Mouse (Mus musculus) adrenal gland, postnatal 36 days (tissue): Measurements from ENCODE around the gene Ccdc141. TPM values are rescaled to one million over a fixed set of nuclear protein-coding genes. Genes with fewer than 3 reads are reported as not detected.

Experiments
- DNase-seq, 2 experiments: peaks; one replicate each; pipeline ENCODE4 v3.0.0; 2021; ENCODE audit warnings: mixed read lengths in 1 of 2
- long read RNA-seq, 2 experiments: library from polyadenylated mRNA; stranded (forward); transcript quantifications; one replicate each; pipeline ENCODE4 v2.0.0; 2021; ENCODE audit warnings: borderline sequencing depth in 2 of 2
- total RNA-seq, 2 experiments: library from RNA; stranded (reverse); gene quantifications; 2 replicates each; pipeline ENCODE4 v1.2.3; 2021

Ccdc141 gene
- total RNA-seq: 1 to 10 TPM; 6.2 to 7.6 TPM
- long read RNA-seq, experiment 1, partial matches to known transcripts: 1 of 1 reads
- long read RNA-seq, experiment 1, other reads (novel, unspliced or antisense): 0 of 1 reads
- long read RNA-seq, experiment 2: 0 reads

DNA sequence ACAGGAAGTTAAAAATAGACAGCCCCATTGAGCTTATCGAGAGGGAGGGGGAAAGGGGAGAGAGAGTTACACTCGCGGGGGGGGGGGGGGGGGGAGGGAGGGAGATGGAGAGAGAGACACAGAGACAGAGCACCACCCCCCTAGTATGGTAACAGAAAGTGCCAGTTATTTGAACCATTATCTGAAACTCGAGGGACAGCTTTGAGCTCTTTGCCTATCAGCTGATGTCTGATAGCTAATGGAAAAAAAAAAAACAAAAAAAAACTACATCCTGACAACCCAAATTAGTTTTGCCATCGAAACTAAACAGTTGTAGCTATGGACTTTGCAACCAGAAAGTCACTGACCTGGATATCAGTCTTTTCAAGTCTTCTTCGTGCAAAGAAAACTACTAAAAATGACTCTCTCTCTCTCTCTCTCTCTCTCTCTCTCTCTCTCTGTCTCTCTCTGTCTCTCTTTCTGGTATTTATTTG lies at the start of gene Ccdc141:
Gene Ccdc141 (minus strand): TSS at position 4 of the 473 bp plus-strand sequence.
- no peak for DNase-seq

DNA sequence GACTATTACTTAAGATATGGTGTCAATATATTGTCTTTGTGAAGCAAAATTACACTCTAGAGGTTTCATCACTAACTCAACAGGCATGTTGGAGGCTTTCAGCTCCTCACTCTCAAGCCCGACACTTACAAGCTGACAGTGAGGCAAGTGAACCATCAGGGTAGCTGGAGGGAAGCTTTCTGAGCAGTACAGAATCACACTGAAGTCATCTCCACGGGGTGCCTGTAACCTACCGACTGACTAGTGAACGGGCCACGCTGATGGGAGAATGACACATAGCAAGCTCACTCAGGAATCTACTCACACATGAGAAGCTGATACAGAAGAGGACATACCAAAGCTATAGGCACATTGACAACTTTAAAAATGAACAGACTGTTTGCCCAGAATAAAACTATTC lies 42.4 kb upstream of the Ccdc141 start:
- no peak for DNase-seq

DNA sequence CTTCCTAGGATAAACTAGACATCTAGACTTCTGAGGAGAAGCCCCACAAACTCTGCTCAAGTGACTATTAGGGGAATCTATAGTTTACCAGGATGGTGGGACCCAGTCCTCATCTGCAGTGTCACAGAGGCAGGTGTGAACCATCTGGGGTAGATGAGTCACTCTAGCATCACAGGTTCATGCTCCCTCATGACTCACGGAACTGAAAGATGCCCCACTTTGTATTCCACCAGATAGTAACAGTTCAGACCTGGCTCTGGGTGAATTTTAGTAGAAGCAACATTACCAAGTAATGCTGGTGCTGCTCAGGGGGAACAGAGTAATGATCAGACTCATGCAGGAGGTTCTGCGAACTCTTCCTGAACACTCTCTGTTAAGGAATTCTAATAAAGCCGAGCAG lies 36.5 kb upstream of the Ccdc141 start:
- DNase-seq: no peak

DNA sequence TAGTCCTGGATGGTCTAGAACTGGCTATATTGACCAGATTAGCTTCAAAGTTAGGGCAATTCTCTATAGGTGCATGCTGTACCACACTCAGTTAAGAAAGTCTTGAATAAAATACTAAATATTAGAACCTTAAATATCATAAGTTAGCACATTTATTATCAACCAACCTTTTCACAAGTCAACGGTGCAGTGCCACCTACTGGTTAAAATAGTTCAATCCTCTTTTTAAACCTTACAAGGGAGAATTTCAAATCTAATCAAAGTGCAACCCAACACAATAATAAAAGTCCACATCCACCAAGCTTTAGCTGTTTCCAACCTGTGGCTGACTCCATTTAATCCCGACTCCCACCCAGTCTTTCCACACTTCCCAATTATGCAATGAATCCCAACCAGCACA lies 33.5 kb upstream of the Ccdc141 start:
- no peak for DNase-seq

DNA sequence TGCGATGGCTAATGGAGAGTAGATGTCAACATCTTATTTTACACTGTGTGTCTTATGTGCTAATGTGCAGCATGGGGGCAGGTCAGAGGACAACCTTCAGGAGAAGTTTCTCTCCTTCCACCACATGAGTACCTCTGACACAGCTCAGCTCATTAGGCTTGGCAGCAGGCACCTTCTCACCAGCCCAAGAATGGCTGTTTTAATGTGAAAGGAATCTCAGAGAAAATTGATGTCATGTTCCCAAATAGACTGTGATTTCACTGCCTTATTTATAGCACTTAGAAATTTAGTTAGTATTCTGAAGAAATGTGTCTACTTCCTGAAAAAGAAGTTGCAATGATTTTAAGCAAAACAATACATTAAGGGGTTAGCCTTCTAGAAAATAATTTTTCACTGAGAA lies 31.5 kb upstream of the Ccdc141 start:
- DNase-seq: no peak

DNA sequence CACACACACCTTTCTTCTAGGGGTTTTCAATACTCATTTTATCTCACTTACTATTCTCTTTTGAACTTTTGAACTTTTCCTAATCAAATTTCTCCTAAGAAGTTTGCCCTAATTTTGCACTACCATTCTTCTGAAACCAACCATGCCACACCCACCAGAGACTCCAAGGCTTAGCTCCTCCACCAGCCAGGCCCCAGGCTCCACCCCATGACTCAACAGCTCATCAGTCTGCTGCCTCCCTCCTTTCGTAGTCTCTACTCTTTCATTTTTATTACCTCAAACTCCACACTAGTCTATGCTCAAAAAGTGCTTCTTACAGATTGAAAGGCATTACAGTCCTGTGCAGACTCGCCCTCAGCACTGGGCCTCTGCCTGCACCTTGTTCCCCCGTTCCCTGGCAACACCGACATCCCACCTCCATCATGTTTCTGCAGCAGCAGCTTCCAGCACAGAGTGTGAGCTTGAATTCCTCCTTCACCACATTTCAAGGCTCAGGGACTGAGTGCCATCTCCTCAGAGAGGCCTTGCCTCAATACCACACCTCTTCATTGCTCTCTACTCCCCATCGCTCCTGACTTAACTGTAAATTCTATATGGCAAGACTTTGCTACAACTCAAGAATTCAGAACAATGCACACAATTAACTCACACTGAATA lies 30.6 kb upstream of the Ccdc141 start:
- peak; percentile 54 to 72 for DNase-seq

DNA sequence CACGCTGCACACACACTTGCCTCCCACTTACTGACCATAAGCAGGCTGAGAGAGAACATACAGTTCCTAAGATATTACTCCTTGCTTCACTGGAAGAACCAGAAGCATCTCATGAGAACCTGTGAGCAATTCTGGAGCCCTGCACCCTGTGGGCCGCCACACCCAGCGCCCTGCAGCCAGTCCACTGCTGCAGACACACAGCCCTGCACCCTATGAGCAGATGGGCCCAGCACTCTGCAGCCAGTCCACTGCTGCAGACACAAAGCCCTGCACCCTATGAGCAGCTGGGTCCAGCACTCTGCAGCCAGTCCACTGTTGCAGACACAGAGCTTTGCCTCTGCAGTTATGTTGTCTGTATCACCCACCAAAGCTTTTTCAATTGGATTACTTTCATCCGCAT lies 29.9 kb upstream of the Ccdc141 start:
- no peak for DNase-seq

DNA sequence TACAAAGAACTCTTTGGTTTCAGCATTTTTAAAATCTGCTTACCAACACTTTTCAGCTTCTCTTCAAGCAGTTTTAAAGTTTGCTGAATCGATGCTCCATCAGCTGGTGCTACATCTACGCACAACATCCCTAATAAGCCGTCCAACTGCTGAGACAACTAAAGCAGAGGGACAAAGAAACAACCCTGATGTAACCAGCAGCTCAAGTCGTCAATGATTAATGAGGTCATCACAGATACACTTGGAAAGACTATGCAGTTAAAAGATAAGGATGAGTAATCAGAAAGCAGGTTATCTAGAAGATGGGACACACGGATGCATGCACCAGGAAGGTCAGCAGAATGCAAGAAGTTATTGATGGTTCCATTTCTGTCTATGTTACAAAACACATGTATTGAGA lies 27.8 kb upstream of the Ccdc141 start:
- DNase-seq: no peak

DNA sequence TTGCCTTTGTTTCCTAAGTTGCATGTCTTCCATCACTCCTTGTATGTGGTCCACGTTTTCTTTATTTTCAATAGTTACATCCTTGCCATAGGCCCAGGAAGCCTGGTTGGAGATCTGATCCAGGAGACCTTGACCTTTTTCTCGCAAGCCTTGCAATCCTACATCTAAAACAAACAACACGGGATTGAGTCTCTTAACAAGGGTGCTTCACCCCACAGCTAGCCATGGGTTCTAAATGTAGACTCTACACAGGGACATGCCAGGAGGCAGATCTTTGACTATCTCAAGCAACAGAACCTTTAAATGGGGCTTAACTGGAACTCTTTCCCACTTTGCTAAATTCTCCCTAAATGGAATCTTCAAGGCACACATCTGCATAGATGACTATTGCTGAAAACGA lies 26.4 kb upstream of the Ccdc141 start:
- no peak for DNase-seq

DNA sequence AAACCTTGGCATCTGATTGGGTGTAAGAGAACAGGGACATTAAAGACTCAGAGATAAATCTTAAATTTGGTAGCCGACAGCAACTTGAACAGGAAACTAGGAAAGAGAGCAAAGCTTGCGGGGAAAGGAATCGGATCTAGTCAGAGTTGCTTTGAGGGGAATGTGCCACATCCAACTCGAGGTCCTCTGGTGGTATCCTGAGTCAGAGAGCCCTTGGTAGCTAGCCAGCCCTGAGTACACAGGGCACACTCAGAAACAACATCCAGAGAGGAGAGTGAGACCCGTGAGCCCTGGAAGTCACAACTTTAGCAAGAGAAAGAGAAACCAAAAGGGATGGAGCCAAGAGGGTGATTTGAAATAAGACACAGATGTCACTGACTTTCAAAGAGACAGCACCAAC lies 24.6 kb upstream of the Ccdc141 start:
- peak; percentile 42 to 74 for DNase-seq

DNA sequence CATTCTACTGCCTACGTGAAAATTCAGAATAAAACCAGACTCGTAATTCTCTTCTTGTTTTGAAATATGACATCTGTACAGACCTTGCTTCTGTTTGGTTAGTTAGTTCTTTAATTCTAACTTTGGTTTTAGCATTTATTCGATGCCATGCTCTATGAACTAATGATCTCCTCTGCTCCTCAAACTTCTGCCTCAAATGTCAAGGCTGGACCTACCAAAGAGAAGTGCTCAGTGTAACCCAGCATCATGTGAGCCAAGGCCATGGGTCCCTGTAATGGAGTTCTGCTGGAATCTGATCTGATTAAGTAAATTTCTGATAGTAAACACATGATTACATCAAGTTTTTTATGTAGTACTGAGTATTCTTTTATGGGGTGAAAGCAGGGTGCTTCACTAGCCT lies 21.4 kb upstream of the Ccdc141 start:
- DNase-seq: peak; percentile 32 to 59

DNA sequence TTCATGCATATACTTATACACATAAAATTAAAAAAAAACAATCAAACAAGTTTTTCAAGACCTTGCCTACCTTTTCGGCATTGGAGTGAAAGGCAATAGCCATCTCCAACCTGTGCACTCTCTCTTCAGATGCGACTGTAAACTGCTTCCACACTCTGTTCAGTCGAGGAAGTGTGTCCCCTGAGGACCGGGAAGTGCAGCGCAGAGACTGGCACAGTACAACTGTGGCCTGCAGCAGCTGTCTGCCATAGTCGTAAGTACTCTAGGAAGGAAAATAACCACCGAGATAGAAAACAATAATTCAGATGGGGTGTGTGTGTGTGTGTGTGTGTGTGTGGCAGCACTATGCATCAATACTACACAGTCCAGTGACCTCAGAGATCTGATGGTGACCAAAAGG lies 20.5 kb upstream of the Ccdc141 start:
- DNase-seq: no peak

DNA sequence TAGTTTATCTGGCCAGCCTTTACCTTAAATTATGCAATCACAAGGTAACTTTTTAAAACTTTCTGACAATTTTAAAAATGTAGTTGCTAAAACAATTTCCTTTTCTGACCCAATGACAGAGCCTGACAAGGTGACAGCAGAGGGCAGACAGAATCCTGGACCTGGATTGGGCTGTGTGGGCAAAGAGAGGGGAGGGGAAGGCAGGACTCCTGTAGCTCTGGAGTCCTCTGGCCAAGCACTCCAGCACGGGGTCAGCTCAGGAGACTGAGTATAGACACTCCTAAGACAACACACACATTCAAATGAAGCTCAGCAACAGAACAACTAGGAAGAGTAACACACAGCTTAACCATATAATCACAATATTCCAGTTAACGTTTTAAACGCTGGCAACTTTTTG lies 19.9 kb upstream of the Ccdc141 start:
- DNase-seq: no peak

DNA sequence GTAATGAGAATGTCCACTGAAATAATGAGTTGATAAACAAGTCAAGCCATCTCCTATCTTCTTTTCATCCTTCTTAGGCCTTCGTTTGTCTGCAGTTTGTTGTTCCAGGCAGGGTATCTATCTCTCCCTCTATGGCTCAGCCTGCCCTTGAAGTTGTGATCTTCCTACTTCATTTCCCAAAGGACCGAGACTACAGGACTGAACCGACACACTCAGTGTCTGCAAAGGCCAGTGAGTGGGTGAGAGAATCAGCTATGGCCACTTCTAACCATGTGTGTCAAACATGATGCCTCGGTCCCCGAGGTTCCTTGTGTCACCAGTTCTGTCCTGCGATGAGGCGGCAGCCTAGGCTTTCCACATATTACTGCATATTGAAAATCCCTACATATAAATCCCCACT lies 19.2 kb upstream of the Ccdc141 start:
- no peak for DNase-seq

DNA sequence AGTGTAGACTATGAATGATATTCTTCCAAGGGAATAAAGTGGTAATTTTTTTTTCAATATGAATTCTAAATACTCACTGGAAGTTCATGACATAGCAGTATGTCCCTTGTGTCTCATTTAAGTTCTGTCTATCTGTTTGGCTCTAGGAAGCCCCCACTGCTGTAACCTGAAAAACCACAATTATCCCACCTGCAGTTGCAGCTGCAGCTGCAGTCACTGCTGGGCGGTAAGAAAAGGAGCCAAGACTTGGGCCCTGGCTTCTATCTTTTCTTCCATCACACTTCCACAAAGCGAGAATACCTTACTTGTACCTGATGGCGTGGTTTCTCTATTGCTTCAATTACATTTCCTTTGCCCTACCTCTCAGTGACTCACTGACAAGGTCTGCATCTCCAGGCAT lies 17.1 kb upstream of the Ccdc141 start:
- DNase-seq: no peak

DNA sequence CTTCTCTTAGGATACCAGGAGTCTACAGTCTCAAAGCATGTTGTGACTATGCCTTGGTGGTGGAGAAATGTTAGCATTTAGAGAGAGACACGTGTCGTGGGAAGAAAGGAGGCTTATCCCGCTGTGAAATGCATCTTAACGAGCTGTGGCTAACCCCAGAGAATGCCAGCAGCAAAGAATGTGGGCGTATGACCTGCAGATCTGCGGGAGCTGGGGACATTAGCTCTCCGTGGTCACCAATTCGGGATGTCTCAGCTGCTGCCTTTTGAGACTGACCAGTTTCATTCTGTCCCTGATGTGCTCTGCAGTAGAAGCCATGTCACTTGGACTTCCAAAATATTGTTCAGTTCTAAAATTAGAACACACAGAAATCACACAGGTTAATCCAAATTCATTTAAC lies 16.5 kb upstream of the Ccdc141 start:
- DNase-seq: no peak

DNA sequence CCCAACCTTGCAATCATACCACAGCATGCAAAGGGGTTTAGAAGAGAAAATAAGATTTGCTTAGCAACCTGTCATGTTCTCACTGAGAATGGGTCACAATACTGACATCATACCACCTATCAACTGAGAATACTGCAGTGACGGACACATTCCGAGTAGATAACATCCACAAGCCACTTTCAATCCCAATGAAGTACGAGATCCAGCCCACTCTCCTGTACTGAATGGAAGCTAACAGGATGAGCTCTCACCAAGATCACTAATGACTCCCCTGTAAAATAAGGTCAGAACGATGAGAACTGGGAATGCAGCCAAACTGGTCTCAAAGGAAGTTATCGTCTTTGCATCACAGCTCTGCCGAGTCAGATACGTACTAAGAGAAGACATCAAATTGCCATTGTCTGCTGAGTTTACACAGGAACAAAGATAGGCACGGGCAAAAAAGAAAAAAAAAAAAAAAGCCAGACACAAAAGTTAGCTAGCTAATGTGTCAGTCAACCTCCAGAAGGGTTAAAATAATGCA lies 13.7 kb upstream of the Ccdc141 start:
- DNase-seq: peak in 1 of 2 experiments; percentile 37

DNA sequence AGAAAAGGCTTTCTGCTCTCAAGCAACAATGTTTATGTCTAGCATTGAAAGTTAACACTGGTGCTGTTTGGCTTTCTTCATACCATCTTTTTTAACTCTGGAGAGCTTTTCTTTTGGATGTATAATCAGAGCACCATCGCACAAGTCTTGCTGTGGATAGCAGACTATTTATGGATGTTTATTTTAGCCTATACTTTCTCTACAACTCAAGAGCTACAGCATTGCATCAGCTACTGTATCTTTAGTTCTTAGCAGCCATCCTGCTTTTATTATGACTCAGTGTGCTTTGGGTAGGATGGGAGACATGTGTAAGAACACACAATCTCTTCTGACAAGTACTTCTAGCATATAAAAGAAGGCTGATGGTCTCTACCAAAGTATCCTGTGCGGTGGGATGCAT lies 13.2 kb upstream of the Ccdc141 start:
- DNase-seq: no peak

DNA sequence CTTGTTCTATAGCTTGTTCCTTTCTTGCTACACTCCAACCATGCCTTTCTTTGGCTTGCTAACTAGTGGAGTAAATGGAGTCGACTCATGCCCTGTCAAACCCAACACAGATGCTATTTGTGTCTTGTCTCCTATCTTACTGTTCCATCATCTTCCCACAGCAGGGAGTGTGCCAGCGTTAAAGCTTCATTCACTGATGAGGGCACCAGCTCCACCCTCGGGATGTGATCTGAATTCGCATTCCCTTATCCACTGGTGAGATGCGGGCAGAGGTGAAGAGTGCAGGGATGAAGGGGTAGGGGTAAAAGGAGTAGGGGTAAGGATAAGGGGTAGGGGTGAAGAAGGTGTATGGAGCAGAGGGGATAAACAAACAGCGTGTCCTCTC lies 12.6 kb upstream of the Ccdc141 start:
- no peak for DNase-seq

DNA sequence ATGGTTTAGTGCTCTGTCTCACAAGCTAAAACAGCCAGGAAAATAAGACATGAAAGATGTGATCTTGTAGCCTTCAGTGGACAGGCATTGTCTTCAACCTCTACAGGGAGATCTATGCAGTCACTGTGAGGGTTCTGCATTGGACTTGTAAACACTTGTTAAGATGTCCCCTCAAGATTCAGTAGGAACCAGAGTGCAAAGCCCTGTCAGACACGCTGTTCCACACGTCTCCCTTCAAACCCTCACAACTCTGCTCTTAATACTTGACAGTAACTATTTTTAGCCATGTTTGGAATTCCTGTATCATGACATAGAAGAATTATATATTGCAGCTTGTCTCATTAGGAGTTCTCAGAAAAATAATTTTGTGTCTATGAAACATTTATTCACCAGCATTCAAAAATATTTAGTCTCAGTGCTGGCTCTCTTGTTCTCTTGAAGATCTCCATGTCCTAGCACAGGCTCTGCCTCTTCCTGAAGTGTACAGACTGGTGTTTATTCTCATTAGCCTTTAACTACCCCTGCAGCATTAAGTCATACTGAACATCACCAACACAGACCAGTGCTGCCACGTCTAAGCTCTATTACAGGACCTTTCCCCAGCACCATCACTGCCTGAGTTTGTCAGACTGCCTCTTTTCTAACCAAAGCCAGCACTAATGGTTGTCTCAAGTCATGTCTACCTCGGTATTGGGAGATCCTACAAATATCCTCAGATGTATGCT lies 12.0 kb upstream of the Ccdc141 start:
- no peak for DNase-seq

DNA sequence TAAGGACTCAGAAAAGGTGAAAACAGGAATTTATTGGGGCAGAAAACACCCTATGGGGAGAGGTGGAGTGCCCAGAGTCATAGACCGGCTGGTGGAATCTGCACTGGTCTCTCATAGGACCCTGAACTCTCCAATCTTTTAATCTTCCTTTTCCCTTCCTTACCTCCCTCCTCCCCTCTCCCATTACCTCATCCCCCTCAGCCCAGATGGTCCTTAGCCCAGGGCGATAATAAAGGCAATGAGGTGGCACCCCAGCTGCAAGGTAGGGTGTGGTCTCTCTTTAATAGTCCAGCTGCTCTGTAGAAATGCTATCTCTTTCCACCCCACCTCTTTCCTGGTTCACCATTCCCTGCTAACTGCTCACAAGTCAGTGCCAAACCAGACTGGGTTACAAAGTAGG lies 7.0 kb upstream of the Ccdc141 start:
- no peak for DNase-seq

DNA sequence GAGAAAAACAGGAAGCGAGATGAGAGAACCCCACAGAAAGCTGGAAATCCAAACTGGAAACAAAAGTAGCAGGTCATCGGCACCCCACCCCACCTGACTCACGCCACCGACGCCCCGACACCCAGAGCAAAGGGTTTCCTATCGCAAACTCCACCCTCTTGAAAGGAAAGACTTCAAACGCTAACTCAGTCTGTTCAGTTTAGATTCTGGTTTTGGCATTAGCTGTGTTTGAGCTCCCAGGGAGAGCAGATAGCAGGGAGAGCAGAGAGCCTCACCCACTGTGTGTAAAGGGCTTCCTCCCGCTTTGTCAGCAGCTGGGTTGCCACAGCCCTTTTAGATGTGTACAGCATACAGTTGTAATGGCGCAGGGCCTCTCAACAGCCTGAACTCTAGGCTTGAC lies 6.0 kb upstream of the Ccdc141 start:
- DNase-seq: no peak

DNA sequence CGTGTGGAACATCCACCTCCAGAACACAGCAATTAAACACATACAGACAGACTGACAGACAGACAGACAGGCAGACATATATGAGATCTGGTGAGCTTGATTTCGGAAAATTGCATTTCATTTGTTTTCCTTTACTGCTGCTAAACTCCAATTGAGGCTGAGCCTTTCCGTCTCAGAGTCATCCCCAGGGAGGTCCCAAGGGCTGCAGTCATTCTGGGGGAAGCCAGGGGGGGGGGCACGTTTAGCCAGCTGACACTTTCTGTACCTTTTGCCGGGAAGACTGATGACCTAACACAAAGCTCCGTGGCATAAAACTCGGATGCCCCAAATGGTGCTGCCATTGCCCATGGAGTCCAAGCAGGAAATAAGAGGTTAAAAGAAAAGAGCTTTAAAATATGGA lies 5.0 kb upstream of the Ccdc141 start:
- no peak for DNase-seq

DNA sequence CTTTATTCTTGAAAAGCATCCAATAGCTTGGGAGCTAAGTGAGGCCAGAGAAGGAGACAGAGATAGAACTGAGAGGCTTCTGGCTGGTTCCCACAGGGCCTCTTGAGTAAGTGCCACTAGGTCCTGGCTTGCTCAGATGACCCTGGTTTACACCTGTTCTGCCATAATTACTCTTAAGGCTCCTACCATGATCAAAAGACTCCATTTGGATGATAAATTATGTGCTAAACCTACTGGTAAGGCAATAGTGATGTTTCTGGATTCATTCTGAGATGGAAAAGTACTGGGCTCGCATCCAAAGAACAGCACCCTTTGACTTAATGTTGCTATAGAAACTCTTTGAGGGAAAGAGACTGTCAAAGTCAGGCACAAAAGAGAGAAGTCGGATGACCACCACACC lies 3.9 kb upstream of the Ccdc141 start:
- DNase-seq: no peak
